Comparison of ENCODE assay signal across 13 mouse cellular contexts in the genomic region with DNA sequence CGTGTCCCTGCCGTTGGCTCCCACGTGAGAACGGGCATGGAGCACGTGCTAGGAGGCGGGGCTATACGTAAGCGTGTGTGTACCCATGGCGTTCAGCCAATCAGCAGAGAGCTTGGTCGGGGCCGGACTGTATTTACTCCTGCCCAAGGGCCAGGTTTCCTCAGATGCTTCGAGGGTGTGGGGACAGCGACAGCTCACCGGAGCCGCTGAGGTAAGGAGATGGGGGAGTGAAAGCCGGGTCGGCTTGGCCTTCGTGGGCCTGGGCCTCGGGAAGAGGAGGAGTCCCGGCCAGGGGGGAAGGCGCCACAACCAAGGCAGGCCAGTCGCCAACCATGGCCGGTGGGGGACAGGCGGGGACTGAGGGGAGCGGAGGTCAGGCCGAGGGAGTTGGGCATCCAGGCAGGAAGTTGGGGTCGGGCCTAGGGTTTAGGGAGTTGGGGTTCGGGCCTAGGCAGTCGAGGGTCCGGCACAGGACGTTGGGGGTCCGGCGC. TPM values are rescaled to one million over a fixed set of nuclear protein-coding genes. Genes with fewer than 3 reads are reported as not detected.
DNase-seq lines count a peak whose midpoint lies in the region; ATAC-seq and TF ChIP-seq lines count a peak whose summit lies in the region.
"Had no signal": no experiment of that assay in that cellular context is flagged by ENCODE, and none has a peak within 500 bp of the region (broad histone marks: within the 10 kb centered on the region; RNA-seq: fewer than 3 reads in every experiment).

A gene (plus strand): TSS at position 68 of the 491 bp plus-strand sequence.

- no peak within 1 kb of the TSS for H3K9ac ChIP-seq in hindbrain, embryonic 15.5 days
- H3K9ac ChIP-seq in midbrain, embryonic 14.5 days (replicated peaks; ENCODE audit: low read length): no peak within 1 kb of the TSS
- H3K9ac ChIP-seq in midbrain, embryonic 11.5 days (ENCODE audit: low read length): no peak within 1 kb of the TSS
- H3K9ac ChIP-seq in intestine, postnatal 0 days (ENCODE audit: low read depth, low read length): no peak within 1 kb of the TSS

- no peaks in the 10 kb centered on the region for H3K9me3 ChIP-seq in hindbrain, embryonic 15.5 days
- peaks cover 10% of the 10 kb centered on the region; the same call in 1 of the 2 replicates for H3K9me3 ChIP-seq in hindbrain, embryonic 10.5 days
- no peaks in the 10 kb centered on the region for H3K9me3 ChIP-seq in midbrain, embryonic 14.5 days (ENCODE audit: control insufficient read depth, low read length)
- H3K9me3 ChIP-seq in midbrain, embryonic 11.5 days (ENCODE audit: control insufficient read depth, low read length): no peaks in the 10 kb centered on the region
- H3K9me3 ChIP-seq in intestine, postnatal 0 days (ENCODE audit: control insufficient read depth): no peaks in the 10 kb centered on the region

- peak; percentile 100 for TF ChIP-seq POLR2A in testis, adult 2 months (IDR thresholded peaks at IDR 0.05; ENCODE audit: control insufficient read depth, low read depth, low read length)

- H3K36me3 ChIP-seq in hindbrain, embryonic 15.5 days: no peaks in the 10 kb centered on the region
- no peaks in the 10 kb centered on the region for H3K36me3 ChIP-seq in hindbrain, embryonic 10.5 days
- H3K36me3 ChIP-seq in midbrain, embryonic 14.5 days (ENCODE audit: control insufficient read depth, insufficient read depth, low read length): no peaks in the 10 kb centered on the region
- no peaks in the 10 kb centered on the region for H3K36me3 ChIP-seq in midbrain, embryonic 11.5 days (ENCODE audit: control insufficient read depth, insufficient read depth, low read length)
- H3K36me3 ChIP-seq in intestine, postnatal 0 days (ENCODE audit: control insufficient read depth, insufficient read depth): no peaks in the 10 kb centered on the region
- peaks cover 1% of the 10 kb centered on the region; the same call in 1 of the 2 replicates for H3K36me3 ChIP-seq in testis, adult 2 months (ENCODE audit: control insufficient read depth, insufficient read depth, low read length)
- H3K36me3 ChIP-seq: forebrain, embryonic 10.5 days had no signal

- no peak for DNase-seq in hindbrain, embryonic 10.5 days (ENCODE audit: low spot score)
- DNase-seq in midbrain, embryonic 14.5 days: no peak
- no peak for DNase-seq in midbrain, embryonic 11.5 days (ENCODE audit: low spot score, missing footprints)
- no peak for DNase-seq in T-cell, adult 2 months (ENCODE audit: low spot score)
- DNase-seq in ovary, postnatal 14 days (ENCODE audit: low spot score): no peak
- DNase-seq: adrenal gland, postnatal 36 days; cerebellum, postnatal 14 days; layer of hippocampus, adult 9-11 months had no signal

- no peak within 1 kb of the TSS for H3K4me3 ChIP-seq in hindbrain, embryonic 15.5 days
- no peak within 1 kb of the TSS for H3K4me3 ChIP-seq in hindbrain, embryonic 10.5 days
- no peak within 1 kb of the TSS for H3K4me3 ChIP-seq in midbrain, embryonic 14.5 days (replicated peaks; ENCODE audit: low read depth, low read length)
- H3K4me3 ChIP-seq in midbrain, embryonic 11.5 days (ENCODE audit: low read depth, low read length): no peak within 1 kb of the TSS
- H3K4me3 ChIP-seq in intestine, postnatal 0 days (ENCODE audit: low read depth, low read length): no peak within 1 kb of the TSS
- peak within 1 kb of the TSS; percentile 98 for H3K4me3 ChIP-seq in testis, adult 2 months (ENCODE audit: control insufficient read depth, low read depth, low read length)
- H3K4me3 ChIP-seq: forebrain, embryonic 10.5 days had no signal

- no peak within 1 kb of the TSS for H3K4me2 ChIP-seq in hindbrain, embryonic 15.5 days
- no peak within 1 kb of the TSS for H3K4me2 ChIP-seq in midbrain, embryonic 14.5 days (ENCODE audit: low read length)
- no peak within 1 kb of the TSS for H3K4me2 ChIP-seq in midbrain, embryonic 11.5 days
- H3K4me2 ChIP-seq in intestine, postnatal 0 days (replicated peaks; ENCODE audit: low read depth): 0 out of 2 replicates have a peak within 1 kb of the TSS, but pooled peaks have one; percentile 13

- no peaks in the 10 kb centered on the region for H3K27me3 ChIP-seq in hindbrain, embryonic 15.5 days
- no peaks in the 10 kb centered on the region for H3K27me3 ChIP-seq in hindbrain, embryonic 10.5 days (ENCODE audit: insufficient read depth, poor library complexity, severe bottlenecking)
- H3K27me3 ChIP-seq in midbrain, embryonic 14.5 days (ENCODE audit: control insufficient read depth, insufficient read depth, low read length): no peaks in the 10 kb centered on the region
- H3K27me3 ChIP-seq in midbrain, embryonic 11.5 days (ENCODE audit: control insufficient read depth, insufficient read depth, low read length): no peaks in the 10 kb centered on the region
- H3K27me3 ChIP-seq in intestine, postnatal 0 days (replicated peaks; ENCODE audit: control insufficient read depth, insufficient read depth, low read length): no peaks in the 10 kb centered on the region
- no peaks in the 10 kb centered on the region for H3K27me3 ChIP-seq in testis, adult 2 months (ENCODE audit: control insufficient read depth, insufficient read depth, low read length)

- H3K27ac ChIP-seq in hindbrain, embryonic 15.5 days (replicated peaks): no peak within 1 kb of the TSS
- no peak within 1 kb of the TSS for H3K27ac ChIP-seq in hindbrain, embryonic 10.5 days
- H3K27ac ChIP-seq in midbrain, embryonic 14.5 days (replicated peaks; ENCODE audit: low read depth, low read length): no peak within 1 kb of the TSS
- H3K27ac ChIP-seq in midbrain, embryonic 11.5 days (ENCODE audit: low read depth, low read length): no peak within 1 kb of the TSS
- H3K27ac ChIP-seq in intestine, postnatal 0 days (ENCODE audit: low read depth, low read length): no peak within 1 kb of the TSS
- H3K27ac ChIP-seq in testis, adult 2 months (ENCODE audit: control insufficient read depth, insufficient read depth, low read depth, low read length): peak within 1 kb of the TSS; percentile 99
- H3K27ac ChIP-seq: forebrain, embryonic 10.5 days had no signal

- 82% methylated on average over 33 of the region's 33 CpGs for WGBS in hindbrain, embryonic 15.5 days
- WGBS in hindbrain, embryonic 10.5 days: 81% methylated on average over 33 of the region's 33 CpGs
- 83% methylated on average over 33 of the region's 33 CpGs for WGBS in midbrain, embryonic 14.5 days
- WGBS in midbrain, embryonic 11.5 days: 81% methylated on average over 33 of the region's 33 CpGs
- 77% methylated on average over 33 of the region's 33 CpGs for WGBS in intestine, postnatal 0 days

- TF ChIP-seq CTCF in intestine, postnatal 0 days (IDR thresholded peaks at IDR 0.05; ENCODE audit: low read depth): no peak
- peak; percentile 5; the same call in 1 of the 2 replicates for TF ChIP-seq CTCF in testis, adult 2 months (IDR thresholded peaks at IDR 0.05; ENCODE audit: control insufficient read depth, insufficient read depth, insufficient replicate concordance, low read depth, low read length)

- no peaks in the 10 kb centered on the region for H3K4me1 ChIP-seq in hindbrain, embryonic 15.5 days (replicated peaks)
- no peaks in the 10 kb centered on the region for H3K4me1 ChIP-seq in hindbrain, embryonic 10.5 days (replicated peaks)
- H3K4me1 ChIP-seq in midbrain, embryonic 14.5 days (ENCODE audit: control insufficient read depth, insufficient read depth, low read length): no peaks in the 10 kb centered on the region
- H3K4me1 ChIP-seq in midbrain, embryonic 11.5 days (ENCODE audit: control insufficient read depth, insufficient read depth, low read length): no peaks in the 10 kb centered on the region
- H3K4me1 ChIP-seq in intestine, postnatal 0 days (replicated peaks; ENCODE audit: control insufficient read depth, insufficient read depth, low read length): no peaks in the 10 kb centered on the region
- H3K4me1 ChIP-seq in testis, adult 2 months (ENCODE audit: control insufficient read depth, insufficient read depth, low read length): peaks cover 3% of the 10 kb centered on the region
- H3K4me1 ChIP-seq: forebrain, embryonic 10.5 days had no signal

- ATAC-seq in hindbrain, embryonic 15.5 days (ENCODE audit: low FRiP score, low read depth): 0 out of 2 replicates have a peak, but pooled peaks have one; percentile 30
- ATAC-seq in midbrain, embryonic 14.5 days (ENCODE audit: low FRiP score, low TSS enrichment): 0 out of 2 replicates have a peak, but pooled peaks have one; percentile 34
- ATAC-seq in midbrain, embryonic 11.5 days (ENCODE audit: low FRiP score): no peak
- peak; percentile 57; the same call in 1 of the 2 replicates for ATAC-seq in intestine, postnatal 0 days

RNA-seq across cellular contexts. Expression of the gene that starts here (rescaled TPM):
- 0.30 and 0.31 TPM in 2 replicates for polyA plus RNA-seq in hindbrain, embryonic 15.5 days (2015; fragmentation: Nextera tagmentation; extraction: Ambion mirVana)
- polyA plus RNA-seq in hindbrain, embryonic 10.5 days (2016; fragmentation: Nextera tagmentation; extraction: Ambion mirVana): not detected in 2 replicates
- 0.67 TPM in 1 of 2 replicates, not detected in the other for polyA plus RNA-seq in midbrain, embryonic 14.5 days (2014; fragmentation: Nextera tagmentation; extraction: Ambion mirVana)
- polyA plus RNA-seq in midbrain, embryonic 11.5 days (2014; fragmentation: Nextera tagmentation; extraction: Ambion mirVana): 0.19 TPM in 1 of 2 replicates, not detected in the other
- 31.6 and 50.4 TPM in 2 replicates for polyA plus RNA-seq in intestine, postnatal 0 days (2015; fragmentation: Nextera tagmentation; extraction: Ambion mirVana)
- 12.5 and 17.1 TPM in 2 replicates for polyA plus RNA-seq in testis, adult 2 months (2012; rRNA removed)
- polyA plus RNA-seq: liver, embryonic 16.5 days had no signal

Comparison
In these comparisons a context has a peak if more than half of its experiments do, and no peak if none do; other contexts are left out.
1. Peak in ATAC-seq in hindbrain, embryonic 15.5 days; RNA of the gene not detected or under 1 TPM.
2. Peak in ATAC-seq in midbrain, embryonic 14.5 days; RNA of the gene not detected or under 1 TPM.